Mouse (Mus musculus): ENCODE measurements around the gene Gm20388.

DNA sequence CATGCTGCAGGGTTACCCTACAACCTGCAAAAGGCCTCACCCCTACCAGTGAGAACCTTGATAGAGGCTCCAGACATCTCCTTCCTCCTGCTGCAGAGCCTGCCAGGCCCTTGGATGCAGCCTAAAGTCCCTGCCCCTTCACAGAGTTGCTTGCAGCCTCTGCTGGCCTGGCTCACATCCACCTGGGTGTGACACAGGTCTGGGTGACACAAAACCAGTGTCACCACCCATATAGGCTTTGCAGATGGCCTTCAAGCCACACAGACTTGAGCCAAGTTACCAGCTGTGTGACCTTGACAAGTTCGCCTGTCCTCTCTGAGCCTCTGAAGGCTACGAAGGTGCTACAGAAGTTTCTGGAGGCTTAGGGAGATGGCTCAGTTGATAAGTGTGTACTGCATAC, 1508.9 kb downstream of the Gm20388 start:
- TF ChIP-seq CTCF (IDR thresholded peaks at IDR 0.05; ENCODE audit: extremely low read depth, insufficient read depth, low read length) (no peak), POLR2A (IDR thresholded peaks at IDR 0.05; ENCODE audit: extremely low read depth, insufficient read depth, low read length) (no peak)

Measured in cortical plate, adult 2 months (tissue).